22 mouse cellular contexts compared by ENCODE assay signal in genomic region chr19:42022542-42022848, GRCm38 (mm10). TPM values are rescaled to one million over a fixed set of nuclear protein-coding genes. Genes with fewer than 3 reads are reported as not detected.
DNase-seq lines count a peak whose midpoint lies in the region; ATAC-seq and TF ChIP-seq lines count a peak whose summit lies in the region.
"Had no signal": no experiment of that assay in that cellular context is flagged by ENCODE, and none has a peak within 500 bp of the region (broad histone marks: within the 10 kb centered on the region; RNA-seq: fewer than 3 reads in every experiment).

No protein-coding gene starts in this region.

- H3K9me3 ChIP-seq in heart, embryonic 15.5 days (replicated peaks), result no peaks in the 10 kb centered on the region
- no peaks in the 10 kb centered on the region for H3K9me3 ChIP-seq in heart, embryonic 10.5 days
- no peaks in the 10 kb centered on the region for H3K9me3 ChIP-seq in ES-Bruce4 (replicated peaks; ENCODE audit: control insufficient read depth, insufficient read depth, low read length, poor library complexity, severe bottlenecking)
- H3K9me3 ChIP-seq in embryonic facial prominence, embryonic 10.5 days, result no peaks in the 10 kb centered on the region
- H3K9me3 ChIP-seq in liver, embryonic 11.5 days (ENCODE audit: control insufficient read depth, low read length), result no peaks in the 10 kb centered on the region
- no peaks in the 10 kb centered on the region for H3K9me3 ChIP-seq in hindbrain, embryonic 11.5 days (ENCODE audit: control insufficient read depth, low read length)
- H3K9me3 ChIP-seq: forebrain, embryonic 15.5 days; neural tube, embryonic 13.5 days had no signal

- ATAC-seq in heart, embryonic 15.5 days (replicated peaks; ENCODE audit: insufficient number of reproducible peaks, insufficient read depth, low FRiP score, low read depth), result no peak
- no peak for ATAC-seq in liver, embryonic 11.5 days (replicated peaks; ENCODE audit: low FRiP score)
- no peak for ATAC-seq in hindbrain, embryonic 11.5 days (ENCODE audit: low FRiP score)
- ATAC-seq in erythroblast, adult 5-6 weeks (replicated peaks; ENCODE audit: low FRiP score, poor library complexity, severe bottlenecking), result no peak
- ATAC-seq: CD4-positive, CD25-positive, alpha-beta regulatory T cell, adult 4 months; forebrain, embryonic 15.5 days had no signal

- no peak for TF ChIP-seq EP300 in ES-Bruce4 (IDR thresholded peaks at IDR 0.05; ENCODE audit: insufficient read depth, low read depth, low read length)

- no peak for DNase-seq in heart, embryonic 10.5 days (ENCODE audit: low spot score)
- peak; percentile 58 for DNase-seq in 3T3-L1 (ENCODE audit: low read depth, low spot score)
- DNase-seq in embryonic facial prominence, embryonic 10.5 days (ENCODE audit: low spot score), result no peak
- no peak for DNase-seq in liver, embryonic 11.5 days (ENCODE audit: low spot score)
- DNase-seq in hindbrain, embryonic 11.5 days (ENCODE audit: low spot score), result no peak
- DNase-seq: cerebellum, adult 18-20 months; liver; lung, adult 2 months; lung, postnatal 4 days had no signal

- no peak for TF ChIP-seq CTCF in ES-Bruce4 (IDR thresholded peaks at IDR 0.05; ENCODE audit: low read depth, low read length)

- H3K9ac ChIP-seq in heart, embryonic 15.5 days, result no peak overlapping the region
- no peak overlapping the region for H3K9ac ChIP-seq in ES-Bruce4 (ENCODE audit: low read depth, poor library complexity, severe bottlenecking)
- no peak overlapping the region for H3K9ac ChIP-seq in liver, embryonic 11.5 days (ENCODE audit: low read depth, low read length)
- H3K9ac ChIP-seq in hindbrain, embryonic 11.5 days (ENCODE audit: low read depth, low read length), result no peak overlapping the region
- H3K9ac ChIP-seq: forebrain, embryonic 15.5 days; neural tube, embryonic 13.5 days had no signal

- H3K27ac ChIP-seq in heart, embryonic 15.5 days, result peak overlapping the region; percentile 50
- no peak overlapping the region; the same call in 1 of the 2 replicates for H3K27ac ChIP-seq in heart, embryonic 10.5 days
- peak overlapping the region; percentile 39 for H3K27ac ChIP-seq in ES-Bruce4 (ENCODE audit: insufficient read depth, low read length)
- H3K27ac ChIP-seq in embryonic facial prominence, embryonic 10.5 days (replicated peaks), result 0 out of 2 replicates have a peak overlapping the region, but pooled peaks have one; percentile 25
- H3K27ac ChIP-seq in liver, embryonic 11.5 days (ENCODE audit: low read depth, low read length), result no peak overlapping the region
- no peak overlapping the region for H3K27ac ChIP-seq in hindbrain, embryonic 11.5 days (ENCODE audit: low read depth, low read length)
- H3K27ac ChIP-seq: forebrain, embryonic 15.5 days; kidney, postnatal 0 days; neural tube, embryonic 13.5 days had no signal

- H3K4me3 ChIP-seq in heart, embryonic 15.5 days, result no peak overlapping the region
- no peak overlapping the region for H3K4me3 ChIP-seq in heart, embryonic 10.5 days
- no peak overlapping the region for H3K4me3 ChIP-seq in ES-Bruce4 (ENCODE audit: low read depth, low read length)
- no peak overlapping the region for H3K4me3 ChIP-seq in embryonic facial prominence, embryonic 10.5 days
- no peak overlapping the region for H3K4me3 ChIP-seq in liver, embryonic 11.5 days (ENCODE audit: low read depth, low read length)
- H3K4me3 ChIP-seq in hindbrain, embryonic 11.5 days (ENCODE audit: low read depth, low read length), result no peak overlapping the region
- H3K4me3 ChIP-seq: erythroblast, embryonic 14.5 days; forebrain, embryonic 15.5 days; neural tube, embryonic 13.5 days had no signal

- no peak overlapping the region for H3K4me2 ChIP-seq in heart, embryonic 15.5 days
- no peak overlapping the region for H3K4me2 ChIP-seq in liver, embryonic 11.5 days
- H3K4me2 ChIP-seq in hindbrain, embryonic 11.5 days (replicated peaks; ENCODE audit: low read depth, low read length), result no peak overlapping the region
- H3K4me2 ChIP-seq: forebrain, embryonic 15.5 days; neural tube, embryonic 13.5 days had no signal

- H3K4me1 ChIP-seq in heart, embryonic 15.5 days (replicated peaks), result peaks cover 44% of the 10 kb centered on the region
- peaks cover 47% of the 10 kb centered on the region for H3K4me1 ChIP-seq in heart, embryonic 10.5 days
- peaks cover 10% of the 10 kb centered on the region for H3K4me1 ChIP-seq in ES-Bruce4 (ENCODE audit: control insufficient read depth, insufficient read depth, low read length)
- H3K4me1 ChIP-seq in embryonic facial prominence, embryonic 10.5 days, result peaks cover 49% of the 10 kb centered on the region
- peaks cover 8% of the 10 kb centered on the region; the same call in 1 of the 2 replicates for H3K4me1 ChIP-seq in liver, embryonic 11.5 days (replicated peaks; ENCODE audit: control insufficient read depth, insufficient read depth, low read length)
- no peaks in the 10 kb centered on the region for H3K4me1 ChIP-seq in hindbrain, embryonic 11.5 days (replicated peaks; ENCODE audit: control insufficient read depth, insufficient read depth, low read length)

- H3K27me3 ChIP-seq in heart, embryonic 15.5 days, result no peaks in the 10 kb centered on the region
- H3K27me3 ChIP-seq in heart, embryonic 10.5 days (ENCODE audit: insufficient read depth, poor library complexity, severe bottlenecking), result no peaks in the 10 kb centered on the region
- H3K27me3 ChIP-seq in ES-Bruce4 (ENCODE audit: control insufficient read depth, insufficient read depth, low read length, poor library complexity, severe bottlenecking), result no peaks in the 10 kb centered on the region
- H3K27me3 ChIP-seq in embryonic facial prominence, embryonic 10.5 days (replicated peaks; ENCODE audit: low read depth, poor library complexity, severe bottlenecking), result no peaks in the 10 kb centered on the region
- H3K27me3 ChIP-seq in liver, embryonic 11.5 days (replicated peaks; ENCODE audit: control insufficient read depth, insufficient read depth, low read length), result no peaks in the 10 kb centered on the region
- H3K27me3 ChIP-seq in hindbrain, embryonic 11.5 days (ENCODE audit: control insufficient read depth, insufficient read depth, low read length), result no peaks in the 10 kb centered on the region
- H3K27me3 ChIP-seq: forebrain, embryonic 15.5 days; neural tube, embryonic 13.5 days had no signal

- no peak for TF ChIP-seq POLR2A in ES-Bruce4 (IDR thresholded peaks at IDR 0.05; ENCODE audit: insufficient read depth, low read length)

- H3K36me3 ChIP-seq in heart, embryonic 15.5 days, result no peaks in the 10 kb centered on the region
- no peaks in the 10 kb centered on the region for H3K36me3 ChIP-seq in heart, embryonic 10.5 days
- no peaks in the 10 kb centered on the region for H3K36me3 ChIP-seq in ES-Bruce4 (ENCODE audit: control insufficient read depth, insufficient read depth, low read length, poor library complexity, severe bottlenecking)
- no peaks in the 10 kb centered on the region for H3K36me3 ChIP-seq in embryonic facial prominence, embryonic 10.5 days (replicated peaks)
- no peaks in the 10 kb centered on the region for H3K36me3 ChIP-seq in liver, embryonic 11.5 days (ENCODE audit: control insufficient read depth, insufficient read depth, low read length)
- no peaks in the 10 kb centered on the region for H3K36me3 ChIP-seq in hindbrain, embryonic 11.5 days (ENCODE audit: control insufficient read depth, insufficient read depth, low read length)
- H3K36me3 ChIP-seq: forebrain, embryonic 15.5 days; neural tube, embryonic 13.5 days had no signal

- 55% methylated on average over 2 of the region's 2 CpGs for WGBS in heart, embryonic 15.5 days
- 61% methylated on average over 2 of the region's 2 CpGs for WGBS in heart, embryonic 10.5 days
- 72% methylated on average over 2 of the region's 2 CpGs for WGBS in embryonic facial prominence, embryonic 10.5 days
- WGBS in liver, embryonic 11.5 days, result 88% methylated on average over 2 of the region's 2 CpGs
- WGBS in hindbrain, embryonic 11.5 days, result 91% methylated on average over 2 of the region's 2 CpGs

RNA-seq across cellular contexts. Expression of gene Ankrd2, which starts 13.3 kb away (rescaled TPM):
- 0.25 TPM in 1 of 2 replicates, not detected in the other for polyA plus RNA-seq in heart, embryonic 15.5 days (2015; fragmentation: Nextera tagmentation; extraction: Ambion mirVana)
- not detected in 2 replicates for polyA plus RNA-seq in heart, embryonic 10.5 days (2016; fragmentation: Nextera tagmentation; extraction: Ambion mirVana)
- polyA plus RNA-seq in ES-Bruce4 (2011; ENCODE audit: insufficient read depth, insufficient read length, low read depth, missing spikeins), result not detected in 2 replicates
- polyA plus RNA-seq in embryonic facial prominence, embryonic 10.5 days (2016; fragmentation: Nextera tagmentation; extraction: Ambion mirVana), result 0.22 TPM in 1 of 2 replicates, not detected in the other
- not detected in 2 replicates for polyA plus RNA-seq in liver, embryonic 11.5 days (2014; fragmentation: Nextera tagmentation; extraction: Ambion mirVana)
- polyA plus RNA-seq in hindbrain, embryonic 11.5 days (2014; fragmentation: Nextera tagmentation; extraction: Ambion mirVana), result not detected in 2 replicates
- total RNA-seq in erythroblast, adult 5-6 weeks (2015; ENCODE audit: low replicate concordance), result not detected in 2 replicates
- not detected in 2 replicates for total RNA-seq in erythroblast, adult 5-6 weeks (2017; ENCODE audit: low replicate concordance)
- total RNA-seq: hematopoietic stem cell, adult 5-6 weeks had no signal
- polyA plus RNA-seq: CD4-positive, CD25-positive, alpha-beta regulatory T cell, adult 4 months; erythroblast, embryonic 14.5 days; small intestine, adult 2 months had no signal

RNA-seq across cellular contexts. Expression of gene Hoga1, which starts 22.9 kb away (rescaled TPM):
- polyA plus RNA-seq in heart, embryonic 15.5 days (2015; fragmentation: Nextera tagmentation; extraction: Ambion mirVana), result 0.44 and 0.80 TPM in 2 replicates
- 0.85 and 1.6 TPM in 2 replicates for polyA plus RNA-seq in heart, embryonic 10.5 days (2016; fragmentation: Nextera tagmentation; extraction: Ambion mirVana)
- 0.91 and 1.2 TPM in 2 replicates for polyA plus RNA-seq in ES-Bruce4 (2011; ENCODE audit: insufficient read depth, insufficient read length, low read depth, missing spikeins)
- 1.1 and 1.3 TPM in 2 replicates for polyA plus RNA-seq in embryonic facial prominence, embryonic 10.5 days (2016; fragmentation: Nextera tagmentation; extraction: Ambion mirVana)
- 8.1 and 10.1 TPM in 2 replicates for polyA plus RNA-seq in liver, embryonic 11.5 days (2014; fragmentation: Nextera tagmentation; extraction: Ambion mirVana)
- polyA plus RNA-seq in hindbrain, embryonic 11.5 days (2014; fragmentation: Nextera tagmentation; extraction: Ambion mirVana), result 0.67 and 1.1 TPM in 2 replicates
- 0.63 TPM in 1 of 2 replicates, not detected in the other for total RNA-seq in erythroblast, adult 5-6 weeks (2015; ENCODE audit: low replicate concordance)
- total RNA-seq in erythroblast, adult 5-6 weeks (2017; ENCODE audit: low replicate concordance), result not detected in 2 replicates
- polyA plus RNA-seq: CD4-positive, CD25-positive, alpha-beta regulatory T cell, adult 4 months; erythroblast, embryonic 14.5 days had no signal

RNA-seq across cellular contexts. Expression of gene 4933411K16Rik, which starts 29.6 kb away (rescaled TPM):
- not detected in 2 replicates for polyA plus RNA-seq in heart, embryonic 15.5 days (2015; fragmentation: Nextera tagmentation; extraction: Ambion mirVana)
- polyA plus RNA-seq in heart, embryonic 10.5 days (2016; fragmentation: Nextera tagmentation; extraction: Ambion mirVana), result 0.15 TPM in 1 of 2 replicates, not detected in the other
- not detected in 2 replicates for polyA plus RNA-seq in ES-Bruce4 (2011; ENCODE audit: insufficient read depth, insufficient read length, low read depth, missing spikeins)
- 0.17 TPM in 1 of 2 replicates, not detected in the other for polyA plus RNA-seq in embryonic facial prominence, embryonic 10.5 days (2016; fragmentation: Nextera tagmentation; extraction: Ambion mirVana)
- 0.13 and 0.40 TPM in 2 replicates for polyA plus RNA-seq in liver, embryonic 11.5 days (2014; fragmentation: Nextera tagmentation; extraction: Ambion mirVana)
- 0.11 TPM in 1 of 2 replicates, not detected in the other for polyA plus RNA-seq in hindbrain, embryonic 11.5 days (2014; fragmentation: Nextera tagmentation; extraction: Ambion mirVana)
- not detected in 2 replicates for total RNA-seq in erythroblast, adult 5-6 weeks (2015; ENCODE audit: low replicate concordance)
- 0.42 TPM in 1 of 2 replicates, not detected in the other for total RNA-seq in erythroblast, adult 5-6 weeks (2017; ENCODE audit: low replicate concordance)
- total RNA-seq: hematopoietic stem cell, adult 5-6 weeks had no signal
- polyA plus RNA-seq: CD4-positive, CD25-positive, alpha-beta regulatory T cell, adult 4 months; erythroblast, embryonic 14.5 days; forebrain, embryonic 15.5 days; intestine, embryonic 14.5 days; neural tube, embryonic 13.5 days; small intestine, adult 2 months; stomach, embryonic 14.5 days; thymus, postnatal 0 days had no signal

RNA-seq across cellular contexts. Expression of gene Ubtd1, which starts 40.9 kb away (rescaled TPM):
- polyA plus RNA-seq in heart, embryonic 15.5 days (2015; fragmentation: Nextera tagmentation; extraction: Ambion mirVana), result 14.6 and 18.0 TPM in 2 replicates
- 12.4 and 14.0 TPM in 2 replicates for polyA plus RNA-seq in heart, embryonic 10.5 days (2016; fragmentation: Nextera tagmentation; extraction: Ambion mirVana)
- polyA plus RNA-seq in ES-Bruce4 (2011; ENCODE audit: insufficient read depth, insufficient read length, low read depth, missing spikeins), result 11.1 and 13.1 TPM in 2 replicates
- polyA plus RNA-seq in embryonic facial prominence, embryonic 10.5 days (2016; fragmentation: Nextera tagmentation; extraction: Ambion mirVana), result 13.2 and 13.5 TPM in 2 replicates
- 6.7 and 7.3 TPM in 2 replicates for polyA plus RNA-seq in liver, embryonic 11.5 days (2014; fragmentation: Nextera tagmentation; extraction: Ambion mirVana)
- polyA plus RNA-seq in hindbrain, embryonic 11.5 days (2014; fragmentation: Nextera tagmentation; extraction: Ambion mirVana), result 6.5 and 7.7 TPM in 2 replicates
- total RNA-seq in erythroblast, adult 5-6 weeks (2015; ENCODE audit: low replicate concordance), result 1.9 and 3.7 TPM in 2 replicates
- total RNA-seq in erythroblast, adult 5-6 weeks (2017; ENCODE audit: low replicate concordance), result 2.4 and 3.7 TPM in 2 replicates

RNA-seq across cellular contexts. Expression of gene Mms19, which starts 41.5 kb away (rescaled TPM):
- 19.7 and 22.5 TPM in 2 replicates for polyA plus RNA-seq in heart, embryonic 15.5 days (2015; fragmentation: Nextera tagmentation; extraction: Ambion mirVana)
- 25.4 and 27.0 TPM in 2 replicates for polyA plus RNA-seq in heart, embryonic 10.5 days (2016; fragmentation: Nextera tagmentation; extraction: Ambion mirVana)
- 77.9 and 83.9 TPM in 2 replicates for polyA plus RNA-seq in ES-Bruce4 (2011; ENCODE audit: insufficient read depth, insufficient read length, low read depth, missing spikeins)
- polyA plus RNA-seq in embryonic facial prominence, embryonic 10.5 days (2016; fragmentation: Nextera tagmentation; extraction: Ambion mirVana), result 43.1 and 45.0 TPM in 2 replicates
- 27.9 and 29.1 TPM in 2 replicates for polyA plus RNA-seq in liver, embryonic 11.5 days (2014; fragmentation: Nextera tagmentation; extraction: Ambion mirVana)
- 32.5 and 32.6 TPM in 2 replicates for polyA plus RNA-seq in hindbrain, embryonic 11.5 days (2014; fragmentation: Nextera tagmentation; extraction: Ambion mirVana)
- 10.0 and 27.0 TPM in 2 replicates for total RNA-seq in erythroblast, adult 5-6 weeks (2015; ENCODE audit: low replicate concordance)
- 3.5 and 13.9 TPM in 2 replicates for total RNA-seq in erythroblast, adult 5-6 weeks (2017; ENCODE audit: low replicate concordance)

Comparison
In these comparisons a context has a peak if more than half of its experiments do, and no peak if none do; other contexts are left out.
1. H3K27ac ChIP-seq: peak in heart, embryonic 15.5 days (single experiment), ES-Bruce4 (single experiment) and embryonic facial prominence, embryonic 10.5 days (single experiment); none in heart, embryonic 10.5 days (single experiment), liver, embryonic 11.5 days (single experiment) and hindbrain, embryonic 11.5 days (single experiment).